Mouse (Mus musculus) right cerebral cortex, postnatal 14 days (tissue): ENCODE data around the gene Vmn2r-ps130.
"Not testable (repeated sequence)": the region's sequence is repeated elsewhere in the genome, so short reads cannot be mapped to it uniquely, and the experiment has no call there.

Experiments used
- DNase-seq: peaks from one replicate; pipeline ENCODE4 v3.0.0; 2022

Vmn2r-ps130 gene

DNA sequence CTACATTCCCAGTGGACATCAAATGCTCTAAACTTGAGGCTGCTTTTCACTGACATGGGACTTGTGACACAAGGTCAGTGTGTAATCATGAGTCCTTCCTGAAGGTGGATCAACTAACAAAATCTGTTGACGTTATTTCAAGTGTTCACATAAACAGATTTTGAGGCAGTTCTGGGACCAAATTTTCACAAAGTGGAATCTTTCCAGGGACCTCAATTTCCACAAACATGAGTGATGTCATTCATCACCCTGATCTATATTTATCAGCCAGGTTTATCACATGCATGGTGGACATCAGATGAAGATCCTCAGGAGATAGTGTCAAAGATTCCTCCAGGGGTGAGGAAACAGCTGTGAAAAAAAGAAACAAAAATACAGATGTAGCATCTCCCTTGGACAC is at the start of gene Vmn2r-ps130:
Gene Vmn2r-ps130, plus strand, starts transcription at position 301 of the 400 bp plus-strand sequence.
- not testable (repeated sequence) for DNase-seq
